Mouse (Mus musculus): ENCODE results near the gene Vmn1r83.

The Vmn1r83 gene

GRCm38 (mm10) chr7:12329381-12329780 lies at the start of gene Vmn1r83:
Gene Vmn1r83 (minus strand): TSS chr7:12329481.
- no peak for DNase-seq (ENCODE audit: low spot score)

- DNase-seq (ENCODE audit: low spot score), result no peak
These were observed 39.9 kb upstream of the Vmn1r83 start, which contains the start of gene Vmn1r84 for GRCm38 (mm10) chr7:12369173-12369572. Gene Vmn1r84 (minus strand): TSS chr7:12369273.

GRCm38 (mm10) chr7:12300130-12300529 lies 29.2 kb downstream of the Vmn1r83 start, which contains the start of gene Vmn1r82:
Gene Vmn1r82 (plus strand): TSS chr7:12300430.
- DNase-seq (ENCODE audit: low spot score), result no peak
